Mouse (Mus musculus) limb, embryonic 11.5 days (tissue): ENCODE measurements around the gene Srgap3. TPM values are rescaled to one million over a fixed set of nuclear protein-coding genes. Genes with fewer than 3 reads are reported as not detected.

Source experiments
- ATAC-seq: fragments of 200-750 bp; cut with Nextera tagmentation; 2 replicates; pipeline ENCODE4 v1.8.0; 2017; ENCODE audit warnings: low read depth; ENCODE audit not compliant: insufficient number of reproducible peaks, low FRiP score, low TSS enrichment
- DNase-seq: peaks from one replicate; pipeline ENCODE4 v3.0.0-alpha.2; 2015; ENCODE audit warnings: low spot score
- H3K27ac ChIP-seq: fragments of 300-500 bp; sonication (generic); replicated peaks from 2 replicates; pipeline ENCODE4 v1.5.1; 2014; ENCODE audit warnings: low read depth, mild to moderate bottlenecking, low read length
- H3K27me3 ChIP-seq: fragments of 300-500 bp; sonication (generic); 2 replicates; pipeline ENCODE4 v1.6.1; 2014; ENCODE audit warnings: mild to moderate bottlenecking, low read length, mixed read lengths; ENCODE audit not compliant: control insufficient read depth, insufficient read depth
- H3K36me3 ChIP-seq: fragments of 300-500 bp; sonication (generic); 2 replicates; pipeline ENCODE4 v1.6.1; 2014; ENCODE audit warnings: mild to moderate bottlenecking, low read length, moderate library complexity, mixed read lengths; ENCODE audit not compliant: control insufficient read depth, insufficient read depth
- H3K4me1 ChIP-seq: fragments of 300-500 bp; sonication (generic); 2 replicates; pipeline ENCODE4 v1.6.1; 2014; ENCODE audit warnings: low read length, mixed read lengths; ENCODE audit not compliant: control insufficient read depth, insufficient read depth
- H3K4me2 ChIP-seq: fragments of 300-500 bp; sonication (generic); 2 replicates; pipeline ENCODE4 v1.6.1; 2014; ENCODE audit warnings: low read depth, mild to moderate bottlenecking, moderate library complexity; ENCODE audit not compliant: severe bottlenecking
- H3K4me3 ChIP-seq: fragments of 300-500 bp; sonication (generic); 2 replicates; pipeline ENCODE4 v1.5.1; 2014; ENCODE audit warnings: low read depth, low read length
- H3K9ac ChIP-seq: fragments of 300-500 bp; sonication (generic); 2 replicates; pipeline ENCODE4 v1.6.1; 2014; ENCODE audit warnings: mild to moderate bottlenecking, low read length
- H3K9me3 ChIP-seq: fragments of 300-500 bp; sonication (generic); 2 replicates; pipeline ENCODE4 v1.6.1; 2016; ENCODE audit warnings: low read length; ENCODE audit not compliant: control insufficient read depth
- WGBS: fragments of 180-500 bp; shearing (Covaris S2); extraction: QIAGEN DNeasy Blood & Tissue Kit; methylation state at CpG from one replicate; pipeline ENCODE4 v1.1.7; 2014; 5-methylcytosine and 5-hydroxymethylcytosine counted together
- polyA plus RNA-seq: library from polyadenylated mRNA; unstranded; fragments of >200 nt; fragmentation: Nextera tagmentation; extraction: Ambion mirVana; gene quantifications from 2 replicates; pipeline ENCODE4 v1.2.1, GENCODE M21; 2014

The Srgap3 gene
- polyA plus RNA-seq, 1 experiment from 2014 or later = 5.3 TPM

DNA sequence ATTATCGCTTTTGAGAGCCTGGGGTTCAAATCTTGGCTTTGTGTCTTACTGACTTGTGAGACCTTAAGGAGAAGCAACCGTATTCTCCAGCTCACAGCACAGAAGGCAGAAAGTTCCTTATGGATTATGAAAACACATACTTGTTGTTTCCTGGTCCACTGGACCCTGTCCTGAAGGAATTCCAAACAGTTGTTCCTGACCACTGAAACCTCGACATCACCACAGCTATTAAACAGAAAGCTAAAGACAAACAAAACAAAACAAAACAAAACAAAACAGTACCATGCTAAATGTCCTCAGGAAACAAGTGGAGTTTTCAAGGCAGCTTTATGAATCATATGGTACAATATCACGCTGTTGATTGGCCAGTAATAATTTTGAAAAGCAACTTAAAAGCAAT is 48.6 kb downstream of the Srgap3 start:
- WGBS = 82% methylated on average over 4 of the region's 4 CpGs
- H3K27ac ChIP-seq = no peak overlapping the region
- no peaks in the 10 kb centered on the region for H3K27me3 ChIP-seq
- H3K9ac ChIP-seq = no peak overlapping the region
- H3K4me3 ChIP-seq = no peak overlapping the region
- no peaks in the 10 kb centered on the region for H3K9me3 ChIP-seq
- ATAC-seq (no peak), DNase-seq (no peak)
- H3K36me3 ChIP-seq = no peaks in the 10 kb centered on the region
- 0 out of 2 replicates have a peak, but pooled peaks cover 2% of the 10 kb centered on the region for H3K4me1 ChIP-seq
- no peak overlapping the region for H3K4me2 ChIP-seq

- Histone ChIP-seq H3K27ac (no peak overlapping the region), H3K9ac (no peak overlapping the region), H3K4me2 (no peak overlapping the region), H3K4me1 (no peaks in the 10 kb centered on the region), H3K9me3 (no peaks in the 10 kb centered on the region), H3K4me3 (no peak overlapping the region), H3K27me3 (no peaks in the 10 kb centered on the region), H3K36me3 (no peaks in the 10 kb centered on the region)
- no peak for DNase-seq
- no peak for ATAC-seq
- 75% methylated on average over 11 of the region's 11 CpGs for WGBS
These were observed 50.7 kb downstream of the Srgap3 start for GRCm38 (mm10) chr6:112896372-112896771.

DNA sequence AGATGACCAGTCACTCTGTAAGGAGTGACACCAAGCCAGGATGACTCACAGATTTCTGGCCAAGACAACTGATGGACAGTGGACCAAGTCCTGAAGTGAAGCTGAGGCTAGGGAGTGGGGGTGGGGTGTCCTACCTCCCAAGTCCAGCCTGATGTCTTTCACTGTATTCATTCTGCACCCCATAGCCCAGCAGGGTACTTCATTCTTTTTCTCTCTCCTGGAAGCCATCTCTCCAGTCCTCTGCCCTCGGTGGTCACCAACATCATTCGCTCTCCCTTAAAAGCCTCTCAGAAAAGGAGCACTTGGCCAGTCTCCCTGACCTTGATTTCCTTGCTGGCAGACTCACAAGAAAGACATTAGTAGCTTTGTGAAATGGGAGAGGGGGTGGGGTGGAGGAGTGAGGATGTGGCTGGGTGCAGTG is 56.7 kb downstream of the Srgap3 start:
- no peak overlapping the region for H3K4me2 ChIP-seq
- WGBS = 93% methylated on average over 2 of the region's 2 CpGs
- no peak overlapping the region for H3K27ac ChIP-seq
- H3K9ac ChIP-seq = no peak overlapping the region
- DNase-seq (no peak), ATAC-seq (no peak)
- H3K9me3 ChIP-seq = no peaks in the 10 kb centered on the region
- H3K4me1 ChIP-seq = 0 out of 2 replicates have a peak, but pooled peaks cover 2% of the 10 kb centered on the region
- no peak overlapping the region for H3K4me3 ChIP-seq
- H3K36me3 ChIP-seq = no peaks in the 10 kb centered on the region
- H3K27me3 ChIP-seq = no peaks in the 10 kb centered on the region

GRCm38 (mm10) chr6:112883588-112884135 is 63.4 kb downstream of the Srgap3 start:
- ATAC-seq (no peak), DNase-seq (no peak)
- H3K4me3 ChIP-seq = no peak overlapping the region
- no peaks in the 10 kb centered on the region for H3K27me3 ChIP-seq
- 0 out of 2 replicates have a peak, but pooled peaks cover 8% of the 10 kb centered on the region for H3K4me1 ChIP-seq
- no peaks in the 10 kb centered on the region for H3K9me3 ChIP-seq
- no peaks in the 10 kb centered on the region for H3K36me3 ChIP-seq
- no peak overlapping the region for H3K27ac ChIP-seq
- no peak overlapping the region for H3K9ac ChIP-seq
- WGBS = 93% methylated on average over 5 of the region's 5 CpGs
- H3K4me2 ChIP-seq = no peak overlapping the region

GRCm38 (mm10) chr6:112880048-112880534 is 67.0 kb downstream of the Srgap3 start:
- ATAC-seq = peak; percentile 86
- H3K9me3 ChIP-seq = no peaks in the 10 kb centered on the region
- H3K27ac ChIP-seq = peak overlapping the region; percentile 75
- 40% methylated on average over 5 of the region's 5 CpGs for WGBS
- H3K9ac ChIP-seq = no peak overlapping the region
- DNase-seq = peak; percentile 54
- H3K36me3 ChIP-seq = no peaks in the 10 kb centered on the region
- H3K4me1 ChIP-seq = 0 out of 2 replicates have a peak, but pooled peaks cover 5% of the 10 kb centered on the region
- no peak overlapping the region for H3K4me3 ChIP-seq
- no peaks in the 10 kb centered on the region for H3K27me3 ChIP-seq
- H3K4me2 ChIP-seq = no peak overlapping the region

- 0 out of 2 replicates have a peak, but pooled peaks cover 5% of the 10 kb centered on the region for H3K4me1 ChIP-seq
- H3K27ac ChIP-seq = no peak overlapping the region
- H3K4me2 ChIP-seq = no peak overlapping the region
- no peaks in the 10 kb centered on the region for H3K27me3 ChIP-seq
- ATAC-seq = no peak
- WGBS = 79% methylated on average over 5 of the region's 5 CpGs
- no peak for DNase-seq
- no peak overlapping the region for H3K4me3 ChIP-seq
- H3K9ac ChIP-seq = no peak overlapping the region
- H3K9me3 ChIP-seq = no peaks in the 10 kb centered on the region
- no peaks in the 10 kb centered on the region for H3K36me3 ChIP-seq
These were observed 67.9 kb downstream of the Srgap3 start for GRCm38 (mm10) chr6:112879154-112879553.

DNA sequence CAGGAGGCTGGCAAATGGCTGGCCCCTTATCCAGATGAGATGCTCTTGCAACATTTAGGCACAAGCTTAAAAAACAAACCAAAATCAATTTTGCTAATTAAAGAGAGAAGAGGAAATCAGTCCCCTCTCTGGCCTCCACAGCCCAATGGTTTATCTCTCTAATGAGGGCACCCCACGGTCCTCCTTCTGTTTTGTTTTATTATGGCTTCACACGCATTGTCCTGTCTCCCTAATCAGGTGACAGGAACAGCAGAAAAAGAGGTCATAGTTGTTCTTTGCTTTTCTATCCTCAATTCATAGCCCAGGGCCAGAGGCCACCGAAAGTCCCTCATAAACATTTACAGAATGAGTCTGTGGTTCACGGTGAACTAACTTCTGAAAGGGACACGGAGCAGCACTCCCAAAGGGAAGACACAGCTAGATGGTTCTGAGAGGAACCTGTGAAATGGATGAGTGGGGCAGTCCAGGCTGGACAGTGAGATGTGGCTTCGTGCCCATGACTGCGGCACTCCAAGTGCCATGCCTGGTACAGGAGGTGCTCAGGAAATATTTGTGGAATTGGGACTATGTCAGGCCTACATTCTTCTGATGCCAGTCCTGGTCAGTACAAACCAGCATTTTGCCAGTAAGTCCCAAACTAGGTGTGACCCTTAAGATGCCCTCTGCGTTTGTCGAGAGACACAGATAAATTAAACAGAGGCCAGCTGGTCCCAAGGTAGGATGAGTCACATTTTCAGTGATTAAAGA is 73.8 kb downstream of the Srgap3 start:
- WGBS = 83% methylated on average over 9 of the region's 9 CpGs
- H3K36me3 ChIP-seq = no peaks in the 10 kb centered on the region
- H3K4me3 ChIP-seq = no peak overlapping the region
- no peak overlapping the region for H3K27ac ChIP-seq
- H3K4me2 ChIP-seq = no peak overlapping the region
- no peaks in the 10 kb centered on the region for H3K9me3 ChIP-seq
- no peak for ATAC-seq
- no peaks in the 10 kb centered on the region for H3K27me3 ChIP-seq
- no peak overlapping the region for H3K9ac ChIP-seq
- H3K4me1 ChIP-seq = no peaks in the 10 kb centered on the region
- DNase-seq = no peak

DNA sequence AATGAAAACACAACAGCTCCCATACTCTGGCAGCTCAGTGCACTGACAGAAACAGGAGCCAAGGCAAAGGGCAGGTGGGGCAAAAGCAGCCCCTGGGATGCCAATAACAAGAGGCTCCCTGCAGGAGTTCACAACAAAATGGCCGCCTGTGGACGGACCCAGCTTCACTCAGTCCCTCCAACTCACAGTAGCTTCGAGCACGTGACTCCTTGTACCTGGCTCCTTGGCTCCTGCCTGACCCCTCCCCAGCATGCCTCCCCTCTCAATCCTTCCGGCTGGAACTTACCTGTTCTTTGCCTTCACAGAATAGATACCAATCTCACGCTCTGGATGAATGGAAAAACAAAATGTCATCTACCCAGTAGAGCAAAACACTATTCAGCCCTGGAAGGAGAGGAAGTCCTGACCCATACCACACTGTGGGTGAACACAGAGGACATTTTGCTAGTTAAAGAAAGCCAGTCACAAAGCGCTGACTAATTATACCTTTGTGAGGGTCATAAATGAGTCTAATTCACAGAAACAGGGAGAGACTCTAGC is 75.8 kb downstream of the Srgap3 start:
- Histone ChIP-seq H3K9ac (no peak overlapping the region), H3K4me2 (no peak overlapping the region), H3K9me3 (no peaks in the 10 kb centered on the region), H3K27me3 (no peaks in the 10 kb centered on the region), H3K4me3 (no peak overlapping the region), H3K4me1 (no peaks in the 10 kb centered on the region), H3K36me3 (no peaks in the 10 kb centered on the region), H3K27ac (no peak overlapping the region)
- ATAC-seq = no peak
- WGBS = 80% methylated on average over 7 of the region's 7 CpGs
- no peak for DNase-seq
